Mouse (Mus musculus) megakaryocyte, embryonic 14.5 days (primary cell): ENCODE measurements around the gene Eif2ak1. TPM values are rescaled to one million over a fixed set of nuclear protein-coding genes. Genes with fewer than 3 reads are reported as not detected.

Experiments
- H3K27me3 ChIP-seq: replicated peaks from 2 replicates; pipeline ENCODE3; 2012; ENCODE audit warnings: inconsistent platforms
- H3K36me3 ChIP-seq: replicated peaks from 2 replicates; pipeline ENCODE3; 2012; ENCODE audit warnings: low read length, inconsistent platforms, mixed read lengths
- H3K4me1 ChIP-seq: 2 replicates; pipeline ENCODE4 v1.6.1; 2012; ENCODE audit warnings: inconsistent platforms
- H3K4me3 ChIP-seq: replicated peaks from 2 replicates; pipeline ENCODE3; 2012; ENCODE audit warnings: moderate library complexity, mild to moderate bottlenecking, inconsistent platforms
- H3K9me3 ChIP-seq: 2 replicates; pipeline ENCODE4 v1.6.1; 2012; ENCODE audit warnings: inconsistent platforms
- FLI1 ChIP-seq: IDR thresholded peaks from 2 replicates; pipeline ENCODE4 v1.6.1; 2012; ENCODE audit warnings: low read length, inconsistent platforms, mixed read lengths
- GATA1 ChIP-seq: IDR thresholded peaks from 3 replicates; pipeline ENCODE4 v1.6.1; 2012; ENCODE audit warnings: mixed read lengths, low read length, inconsistent platforms, borderline replicate concordance
- polyA plus RNA-seq: library from polyadenylated mRNA; stranded (reverse); fragments of >175 nt; gene quantifications from 2 replicates; pipeline ENCODE4 v1.2.3, GENCODE M21; 2012; ENCODE audit warnings: low replicate concordance; ENCODE audit not compliant: insufficient read depth

The Eif2ak1 gene
- polyA plus RNA-seq, 1 experiment = 12.5 TPM

DNA sequence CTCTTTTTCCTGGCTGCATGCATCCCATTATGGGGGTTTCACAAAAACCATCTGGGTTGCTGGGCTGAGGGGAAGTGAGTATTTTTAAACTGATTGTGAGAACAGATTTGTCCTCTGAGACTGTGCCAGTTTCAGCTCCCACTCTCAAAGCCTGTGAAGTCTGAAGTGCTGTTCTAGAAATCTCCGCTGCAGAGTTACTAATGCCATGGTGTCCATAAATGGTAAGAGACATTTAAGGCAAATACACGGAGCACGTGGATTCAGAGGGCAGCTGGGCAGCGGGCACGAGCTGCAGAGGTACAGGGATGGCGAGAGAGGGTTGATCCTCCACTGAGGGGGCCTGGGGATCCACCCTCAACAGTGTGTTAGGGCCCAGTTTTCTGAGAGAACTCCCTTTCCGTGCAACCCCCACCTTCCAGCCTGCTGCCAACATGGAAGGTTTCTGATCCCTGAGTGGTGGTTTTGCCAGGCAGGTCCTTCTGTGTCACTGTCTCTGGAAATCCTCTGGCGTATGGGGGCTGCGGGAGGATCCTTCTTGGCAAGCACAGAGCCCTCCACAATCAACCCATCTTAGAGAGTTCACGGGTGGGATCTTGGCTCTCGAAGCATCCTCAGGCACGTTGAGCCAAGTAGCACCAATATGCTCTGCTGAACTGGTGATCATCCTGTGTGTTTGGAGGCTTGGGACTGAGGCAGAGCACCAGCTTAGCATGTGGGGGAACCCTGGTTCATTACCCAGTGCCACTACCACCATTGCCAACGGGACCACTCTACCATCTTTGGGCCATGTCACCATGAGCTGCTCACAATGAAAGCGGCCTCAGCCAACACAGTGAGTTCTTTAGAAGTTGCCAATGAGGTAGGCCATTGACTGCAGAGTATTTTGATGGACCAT, 125.9 kb downstream of the Eif2ak1 start:
- peaks cover 23% of the 10 kb centered on the region for H3K9me3 ChIP-seq
- peaks cover 14% of the 10 kb centered on the region for H3K27me3 ChIP-seq
- H3K36me3 ChIP-seq = no peaks in the 10 kb centered on the region
- H3K4me3 ChIP-seq = no peak overlapping the region
- no peak for TF ChIP-seq GATA1
- no peak for TF ChIP-seq FLI1
- no peaks in the 10 kb centered on the region for H3K4me1 ChIP-seq

DNA sequence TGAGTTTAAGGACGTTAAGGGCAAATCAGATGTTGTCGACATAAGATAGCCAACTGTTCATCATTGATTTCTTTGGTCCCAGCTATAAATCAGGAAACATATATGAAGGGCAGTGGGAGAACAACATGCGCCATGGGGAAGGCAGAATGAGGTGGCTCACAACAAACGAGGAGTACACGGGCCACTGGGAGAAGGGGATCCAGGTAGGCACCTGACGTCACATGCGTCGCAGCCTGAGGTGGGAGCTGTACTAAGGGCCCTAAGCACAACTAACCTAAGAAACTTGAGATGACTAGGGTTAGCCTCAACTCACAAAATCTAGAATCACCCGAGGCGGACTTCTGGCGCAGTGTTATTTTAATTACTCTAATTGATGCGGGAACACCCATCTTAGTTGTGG, 130.8 kb downstream of the Eif2ak1 start:
- H3K36me3 ChIP-seq = no peaks in the 10 kb centered on the region
- no peak overlapping the region for H3K4me3 ChIP-seq
- peaks cover 11% of the 10 kb centered on the region for H3K9me3 ChIP-seq
- no peaks in the 10 kb centered on the region for H3K4me1 ChIP-seq
- TF ChIP-seq GATA1 (no peak), FLI1 (no peak)
- H3K27me3 ChIP-seq = peaks cover 16% of the 10 kb centered on the region

DNA sequence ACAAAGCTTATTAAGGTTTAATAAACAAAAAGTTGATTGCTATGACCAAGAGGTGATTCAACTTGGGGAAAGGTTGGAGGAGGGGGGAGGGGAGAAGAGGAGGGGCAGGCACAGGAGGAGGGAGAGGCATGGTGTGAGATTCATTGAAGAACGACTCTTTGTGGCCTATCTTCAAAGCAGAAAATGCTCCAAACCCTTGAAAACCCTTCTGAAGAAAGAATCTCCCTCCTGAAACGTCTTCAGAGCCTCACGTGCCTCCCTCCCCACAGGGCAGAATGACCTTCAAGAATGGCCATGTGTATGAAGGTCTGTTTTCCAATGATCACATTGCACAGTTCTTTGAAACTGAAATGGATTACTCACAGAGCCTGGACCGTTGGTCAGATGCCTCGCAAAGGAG, 132.4 kb downstream of the Eif2ak1 start:
- Histone ChIP-seq H3K27me3 (peaks cover 10% of the 10 kb centered on the region), H3K4me3 (no peak overlapping the region), H3K4me1 (no peaks in the 10 kb centered on the region), H3K9me3 (peaks cover 2% of the 10 kb centered on the region), H3K36me3 (no peaks in the 10 kb centered on the region)
- TF ChIP-seq GATA1 (no peak), FLI1 (no peak)

Other genes starting within 250 kb of the Eif2ak1 start
- 4.7 and 5.8 TPM in 2 replicates for gene Cyth3, start 195.3 kb upstream of the Eif2ak1 start, polyA plus RNA-seq
- 3.0 and 8.2 TPM in 2 replicates for gene Usp42, start 85.5 kb upstream of the Eif2ak1 start, polyA plus RNA-seq
- not detected in 2 replicates for gene Ankrd61, start 79.9 kb downstream of the Eif2ak1 start, polyA plus RNA-seq
- gene Aimp2, start 92.1 kb downstream of the Eif2ak1 start, polyA plus RNA-seq = 23.9 and 30.8 TPM in 2 replicates
- 0.35 and 1.1 TPM in 2 replicates for gene Pms2, start 92.2 kb downstream of the Eif2ak1 start, polyA plus RNA-seq
- gene Gm42421, start 110.4 kb downstream of the Eif2ak1 start, polyA plus RNA-seq = not detected in 2 replicates
- gene Rsph10b, start 115.2 kb downstream of the Eif2ak1 start, polyA plus RNA-seq = not detected in 2 replicates
- gene Ccz1, start 197.1 kb downstream of the Eif2ak1 start, polyA plus RNA-seq = 17.2 and 33.1 TPM in 2 replicates
- not detected in 2 replicates for gene Ocm, start 208.9 kb downstream of the Eif2ak1 start, polyA plus RNA-seq